Mouse (Mus musculus): ENCODE measurements at regions not wholly inside any gene's neighbourhood (a gene's known extent, or its start where the extent isn't known, plus 50 kb on each side); places are given as distances from the start of the nearest gene placed in this dataset.

GRCm38 (mm10) chr11:19109055-19109454, 90.3 kb upstream of the Meis1 start:
- DNase-seq (ENCODE audit: low spot score), result no peak
- no peak overlapping the region for H3K4me3 ChIP-seq (ENCODE audit: low read depth, low read length)
- no peaks in the 10 kb centered on the region for H3K9me3 ChIP-seq (ENCODE audit: control insufficient read depth, low read length)
- H3K27me3 ChIP-seq (replicated peaks; ENCODE audit: control insufficient read depth, insufficient read depth, low read length), result no peaks in the 10 kb centered on the region
- H3K9ac ChIP-seq (ENCODE audit: low read length), result no peak overlapping the region
- H3K36me3 ChIP-seq (ENCODE audit: control insufficient read depth, insufficient read depth, low read length), result no peaks in the 10 kb centered on the region
- no peaks in the 10 kb centered on the region for H3K4me1 ChIP-seq (replicated peaks; ENCODE audit: control insufficient read depth, insufficient read depth, low read length)
- WGBS, result 83% methylated on average over 4 of the region's 4 CpGs
- H3K4me2 ChIP-seq (ENCODE audit: low read length), result no peak overlapping the region
- no peak overlapping the region for H3K27ac ChIP-seq (ENCODE audit: low read depth)
- no peak for ATAC-seq (replicated peaks; ENCODE audit: low FRiP score, low TSS enrichment, low read depth)

- no peaks in the 10 kb centered on the region for H3K27me3 ChIP-seq (replicated peaks; ENCODE audit: control insufficient read depth, insufficient read depth, low read length)
- H3K4me2 ChIP-seq (ENCODE audit: low read length), result no peak overlapping the region
- no peaks in the 10 kb centered on the region for H3K36me3 ChIP-seq (ENCODE audit: control insufficient read depth, insufficient read depth, low read length)
- H3K4me3 ChIP-seq (ENCODE audit: low read depth, low read length), result no peak overlapping the region
- no peaks in the 10 kb centered on the region for H3K9me3 ChIP-seq (ENCODE audit: control insufficient read depth, low read length)
- 40% methylated on average over 7 of the region's 7 CpGs for WGBS
- H3K4me1 ChIP-seq (replicated peaks; ENCODE audit: control insufficient read depth, insufficient read depth, low read length), result no peaks in the 10 kb centered on the region
- H3K27ac ChIP-seq (ENCODE audit: low read depth), result no peak overlapping the region
- ATAC-seq (replicated peaks; ENCODE audit: low FRiP score, low TSS enrichment, low read depth) (no peak), DNase-seq (ENCODE audit: low spot score) (no peak)
- H3K9ac ChIP-seq (ENCODE audit: low read length), result no peak overlapping the region
These were observed 93.3 kb upstream of the Meis1 start for GRCm38 (mm10) chr11:19111916-19112575.

- no peak for ATAC-seq (replicated peaks; ENCODE audit: low FRiP score, low TSS enrichment, low read depth)
- 61% methylated on average over 2 of the region's 2 CpGs for WGBS
- Histone ChIP-seq H3K27ac (ENCODE audit: low read depth) (no peak overlapping the region), H3K4me3 (ENCODE audit: low read depth, low read length) (no peak overlapping the region), H3K4me1 (replicated peaks; ENCODE audit: control insufficient read depth, insufficient read depth, low read length) (peaks cover 4% of the 10 kb centered on the region), H3K9ac (ENCODE audit: low read length) (no peak overlapping the region), H3K36me3 (ENCODE audit: control insufficient read depth, insufficient read depth, low read length) (no peaks in the 10 kb centered on the region), H3K27me3 (replicated peaks; ENCODE audit: control insufficient read depth, insufficient read depth, low read length) (no peaks in the 10 kb centered on the region), H3K9me3 (ENCODE audit: control insufficient read depth, low read length) (no peaks in the 10 kb centered on the region), H3K4me2 (ENCODE audit: low read length) (no peak overlapping the region)
- no peak for DNase-seq (ENCODE audit: low spot score)
These were observed 98.3 kb upstream of the Meis1 start for GRCm38 (mm10) chr11:19117121-19117520.

- H3K9me3 ChIP-seq (ENCODE audit: control insufficient read depth, low read length), result no peaks in the 10 kb centered on the region
- no peak overlapping the region for H3K4me2 ChIP-seq (ENCODE audit: low read length)
- H3K36me3 ChIP-seq (ENCODE audit: control insufficient read depth, insufficient read depth, low read length), result no peaks in the 10 kb centered on the region
- H3K27me3 ChIP-seq (replicated peaks; ENCODE audit: control insufficient read depth, insufficient read depth, low read length), result no peaks in the 10 kb centered on the region
- ATAC-seq (replicated peaks; ENCODE audit: low FRiP score, low TSS enrichment, low read depth), result no peak
- no peak overlapping the region for H3K27ac ChIP-seq (ENCODE audit: low read depth)
- WGBS, result 80% methylated on average over 4 of the region's 4 CpGs
- H3K4me3 ChIP-seq (ENCODE audit: low read depth, low read length), result no peak overlapping the region
- no peak for DNase-seq (ENCODE audit: low spot score)
- no peak overlapping the region for H3K9ac ChIP-seq (ENCODE audit: low read length)
- peaks cover 4% of the 10 kb centered on the region for H3K4me1 ChIP-seq (replicated peaks; ENCODE audit: control insufficient read depth, insufficient read depth, low read length)
These were observed 99.5 kb upstream of the Meis1 start for GRCm38 (mm10) chr11:19118258-19118657.

GRCm38 (mm10) chr11:19119927-19120827, 101.4 kb upstream of the Meis1 start:
- Histone ChIP-seq H3K9me3 (ENCODE audit: control insufficient read depth, low read length) (no peaks in the 10 kb centered on the region), H3K4me1 (replicated peaks; ENCODE audit: control insufficient read depth, insufficient read depth, low read length) (peaks cover 4% of the 10 kb centered on the region), H3K36me3 (ENCODE audit: control insufficient read depth, insufficient read depth, low read length) (no peaks in the 10 kb centered on the region), H3K9ac (ENCODE audit: low read length) (no peak overlapping the region), H3K4me2 (ENCODE audit: low read length) (no peak overlapping the region), H3K27ac (ENCODE audit: low read depth) (peak overlapping the region; percentile 59; the same call in 1 of the 2 replicates), H3K27me3 (replicated peaks; ENCODE audit: control insufficient read depth, insufficient read depth, low read length) (no peaks in the 10 kb centered on the region), H3K4me3 (ENCODE audit: low read depth, low read length) (no peak overlapping the region)
- DNase-seq (ENCODE audit: low spot score) (no peak), ATAC-seq (replicated peaks; ENCODE audit: low FRiP score, low TSS enrichment, low read depth) (no peak)
- WGBS, result 46% methylated on average over 8 of the region's 8 CpGs

- Histone ChIP-seq H3K9me3 (ENCODE audit: control insufficient read depth, low read length) (no peaks in the 10 kb centered on the region), H3K27ac (ENCODE audit: low read depth) (peak overlapping the region; percentile 59; the same call in 1 of the 2 replicates), H3K4me2 (ENCODE audit: low read length) (no peak overlapping the region), H3K4me1 (replicated peaks; ENCODE audit: control insufficient read depth, insufficient read depth, low read length) (peaks cover 4% of the 10 kb centered on the region), H3K4me3 (ENCODE audit: low read depth, low read length) (no peak overlapping the region), H3K27me3 (replicated peaks; ENCODE audit: control insufficient read depth, insufficient read depth, low read length) (no peaks in the 10 kb centered on the region), H3K9ac (ENCODE audit: low read length) (no peak overlapping the region), H3K36me3 (ENCODE audit: control insufficient read depth, insufficient read depth, low read length) (no peaks in the 10 kb centered on the region)
- whole genome bisulfite sequencing, result 54% methylated on average over 3 of the region's 3 CpGs
- ATAC-seq (replicated peaks; ENCODE audit: low FRiP score, low TSS enrichment, low read depth), result no peak
- no peak for DNase-seq (ENCODE audit: low spot score)
These were observed 102.1 kb upstream of the Meis1 start for GRCm38 (mm10) chr11:19120871-19121270.

- no peak overlapping the region for H3K27ac ChIP-seq (ENCODE audit: low read depth)
- no peak overlapping the region for H3K4me2 ChIP-seq (ENCODE audit: low read length)
- WGBS, result 56% methylated on average over 2 of the region's 2 CpGs
- 0 out of 2 replicates have a peak, but pooled peaks cover 4% of the 10 kb centered on the region for H3K4me1 ChIP-seq (replicated peaks; ENCODE audit: control insufficient read depth, insufficient read depth, low read length)
- no peak overlapping the region for H3K9ac ChIP-seq (ENCODE audit: low read length)
- H3K27me3 ChIP-seq (replicated peaks; ENCODE audit: control insufficient read depth, insufficient read depth, low read length), result no peaks in the 10 kb centered on the region
- no peak for ATAC-seq (replicated peaks; ENCODE audit: low FRiP score, low TSS enrichment, low read depth)
- H3K9me3 ChIP-seq (ENCODE audit: control insufficient read depth, low read length), result no peaks in the 10 kb centered on the region
- no peak for DNase-seq (ENCODE audit: low spot score)
- no peaks in the 10 kb centered on the region for H3K36me3 ChIP-seq (ENCODE audit: control insufficient read depth, insufficient read depth, low read length)
- H3K4me3 ChIP-seq (ENCODE audit: low read depth, low read length), result no peak overlapping the region
These were observed 116.7 kb upstream of the Meis1 start for GRCm38 (mm10) chr11:19135375-19136050.

GRCm38 (mm10) chr11:19138423-19138822, 119.6 kb upstream of the Meis1 start:
- no peaks in the 10 kb centered on the region for H3K9me3 ChIP-seq (ENCODE audit: control insufficient read depth, low read length)
- no peaks in the 10 kb centered on the region for H3K36me3 ChIP-seq (ENCODE audit: control insufficient read depth, insufficient read depth, low read length)
- ATAC-seq (replicated peaks; ENCODE audit: low FRiP score, low TSS enrichment, low read depth) (no peak), DNase-seq (ENCODE audit: low spot score) (peak; percentile 54)
- H3K9ac ChIP-seq (ENCODE audit: low read length), result no peak overlapping the region
- no peak overlapping the region for H3K4me2 ChIP-seq (ENCODE audit: low read length)
- 66% methylated on average over 5 of the region's 5 CpGs for WGBS
- no peaks in the 10 kb centered on the region for H3K4me1 ChIP-seq (replicated peaks; ENCODE audit: control insufficient read depth, insufficient read depth, low read length)
- no peaks in the 10 kb centered on the region for H3K27me3 ChIP-seq (replicated peaks; ENCODE audit: control insufficient read depth, insufficient read depth, low read length)
- H3K4me3 ChIP-seq (ENCODE audit: low read depth, low read length), result no peak overlapping the region
- no peak overlapping the region for H3K27ac ChIP-seq (ENCODE audit: low read depth)

All from intestine, embryonic 14.5 days (tissue).